Mouse (Mus musculus): ENCODE data around the gene Cpne9.
"Not testable (repeated sequence)": the region's sequence is repeated elsewhere in the genome, so short reads cannot be mapped to it uniquely, and the experiment has no call there.

Gene Cpne9

GRCm38 (mm10) chr6:113289346-113289745, 7.2 kb downstream of the Cpne9 start:
- no peak for DNase-seq (ENCODE audit: low read depth, low spot score)

GRCm38 (mm10) chr6:113290346-113290745, 8.2 kb downstream of the Cpne9 start:
- no peak for DNase-seq (ENCODE audit: low read depth, low spot score)

GRCm38 (mm10) chr6:113292938-113293337, 10.8 kb downstream of the Cpne9 start:
- no peak for DNase-seq (ENCODE audit: low read depth, low spot score)

- DNase-seq (ENCODE audit: low read depth, low spot score): no peak
These were observed 13.9 kb downstream of the Cpne9 start for GRCm38 (mm10) chr6:113296046-113296445.

GRCm38 (mm10) chr6:113296639-113297038, 14.5 kb downstream of the Cpne9 start:
- no peak for DNase-seq (ENCODE audit: low read depth, low spot score)

- DNase-seq (ENCODE audit: low read depth, low spot score): no peak
These were observed 19.2 kb downstream of the Cpne9 start for GRCm38 (mm10) chr6:113301350-113301749.

- DNase-seq (ENCODE audit: low read depth, low spot score): no peak
These were observed 20.2 kb downstream of the Cpne9 start for GRCm38 (mm10) chr6:113302258-113302657.

- peak; percentile 96 for DNase-seq (ENCODE audit: low read depth, low spot score)
These were observed 24.3 kb downstream of the Cpne9 start for GRCm38 (mm10) chr6:113306322-113306985.

- DNase-seq (ENCODE audit: low read depth, low spot score): no peak
These were observed 24.9 kb downstream of the Cpne9 start, which contains the start of gene Brpf1 for GRCm38 (mm10) chr6:113306986-113307349. TSS of gene Brpf1 (plus strand) at chr6:113307137.

- no peak for DNase-seq (ENCODE audit: low read depth, low spot score)
These were observed 25.5 kb downstream of the Cpne9 start for GRCm38 (mm10) chr6:113307481-113308121.

GRCm38 (mm10) chr6:113308141-113308540, 26.0 kb downstream of the Cpne9 start:
- no peak for DNase-seq (ENCODE audit: low read depth, low spot score)

- no peak for DNase-seq (ENCODE audit: low read depth, low spot score)
These were observed 33.9 kb downstream of the Cpne9 start for GRCm38 (mm10) chr6:113315972-113316371.

GRCm38 (mm10) chr6:113326533-113327315, 44.6 kb downstream of the Cpne9 start, which contains the start of gene Ogg1:
TSS of gene Ogg1 (plus strand) at chr6:113326972.
- DNase-seq (ENCODE audit: low read depth, low spot score): peak; percentile 98

- no peak for DNase-seq (ENCODE audit: low read depth, low spot score)
These were observed 47.3 kb downstream of the Cpne9 start for GRCm38 (mm10) chr6:113329396-113329795.

GRCm38 (mm10) chr6:113330547-113330946, 48.4 kb downstream of the Cpne9 start:
- DNase-seq (ENCODE audit: low read depth, low spot score): no peak

- DNase-seq (ENCODE audit: low read depth, low spot score): no peak
These were observed 49.6 kb downstream of the Cpne9 start for GRCm38 (mm10) chr6:113331721-113332120.

- DNase-seq (ENCODE audit: low read depth, low spot score): not testable (repeated sequence)
These were observed 50.6 kb downstream of the Cpne9 start for GRCm38 (mm10) chr6:113332734-113333133.

- peak; percentile 37 for DNase-seq (ENCODE audit: low read depth, low spot score)
These were observed 51.2 kb downstream of the Cpne9 start for GRCm38 (mm10) chr6:113333137-113333950.

GRCm38 (mm10) chr6:113334216-113334615, 52.1 kb downstream of the Cpne9 start:
- DNase-seq (ENCODE audit: low read depth, low spot score): no peak

- DNase-seq (ENCODE audit: low read depth, low spot score): no peak
These were observed 54.9 kb downstream of the Cpne9 start for GRCm38 (mm10) chr6:113336852-113337620.

GRCm38 (mm10) chr6:113341574-113341973, 59.5 kb downstream of the Cpne9 start:
- no peak for DNase-seq (ENCODE audit: low read depth, low spot score)

All from brain, embryonic 18.5 days (tissue).